Mouse (Mus musculus) fibroblast of lung, adult 2 months (primary cell): Measurements from ENCODE around the gene Yap1.

Source experiments
- DNase-seq: peaks from one replicate; pipeline ENCODE4 v3.0.0-alpha.2; 2011; ENCODE audit warnings: low read depth

Yap1 gene

GRCm38 (mm10) chr9:8004370-8004991 lies at the start of gene Yap1:
TSS of gene Yap1 (minus strand) at chr9:8004596.
- peak; percentile 44 for DNase-seq

GRCm38 (mm10) chr9:8043044-8043387 lies 38.6 kb upstream of the Yap1 start:
- DNase-seq: no peak

- peak; percentile 87 for DNase-seq
These were observed 38.1 kb upstream of the Yap1 start, which contains the start of gene Cfap300 for GRCm38 (mm10) chr9:8042338-8043043. TSS of gene Cfap300 (minus strand) at chr9:8042823.

- no peak for DNase-seq
These were observed 31.1 kb upstream of the Yap1 start for GRCm38 (mm10) chr9:8035546-8035945.

- no peak for DNase-seq
These were observed 30.7 kb upstream of the Yap1 start for GRCm38 (mm10) chr9:8035091-8035490.

- DNase-seq: no peak
These were observed 29.7 kb upstream of the Yap1 start for GRCm38 (mm10) chr9:8034143-8034542.

- DNase-seq: no peak
These were observed 28.5 kb upstream of the Yap1 start for GRCm38 (mm10) chr9:8032847-8033246.

GRCm38 (mm10) chr9:8018609-8019008 lies 14.2 kb upstream of the Yap1 start:
- DNase-seq: no peak

GRCm38 (mm10) chr9:8017253-8017913 lies 13.0 kb upstream of the Yap1 start:
- DNase-seq: no peak

GRCm38 (mm10) chr9:8003301-8004271 lies 810 bp downstream of the Yap1 start:
- DNase-seq: peak; percentile 47

GRCm38 (mm10) chr9:8002806-8003205 lies 1.6 kb downstream of the Yap1 start:
- DNase-seq: no peak

GRCm38 (mm10) chr9:8001352-8001751 lies 3.0 kb downstream of the Yap1 start:
- DNase-seq: no peak

GRCm38 (mm10) chr9:7994275-7994674 lies 10.1 kb downstream of the Yap1 start:
- DNase-seq: no peak

- DNase-seq: no peak
These were observed 11.7 kb downstream of the Yap1 start for GRCm38 (mm10) chr9:7992651-7993050.

GRCm38 (mm10) chr9:7990897-7991296 lies 13.5 kb downstream of the Yap1 start:
- no peak for DNase-seq

GRCm38 (mm10) chr9:7987119-7987518 lies 17.3 kb downstream of the Yap1 start:
- no peak for DNase-seq

GRCm38 (mm10) chr9:7984287-7984686 lies 20.1 kb downstream of the Yap1 start:
- no peak for DNase-seq

- no peak for DNase-seq
These were observed 20.7 kb downstream of the Yap1 start for GRCm38 (mm10) chr9:7983665-7984064.

- no peak for DNase-seq
These were observed 24.2 kb downstream of the Yap1 start for GRCm38 (mm10) chr9:7980162-7980561.

- no peak for DNase-seq
These were observed 25.1 kb downstream of the Yap1 start for GRCm38 (mm10) chr9:7979153-7979916.

- no peak for DNase-seq
These were observed 25.9 kb downstream of the Yap1 start for GRCm38 (mm10) chr9:7978502-7978901.
